Comparison of ENCODE assay signal across 8 mouse cellular contexts in the genomic region with DNA sequence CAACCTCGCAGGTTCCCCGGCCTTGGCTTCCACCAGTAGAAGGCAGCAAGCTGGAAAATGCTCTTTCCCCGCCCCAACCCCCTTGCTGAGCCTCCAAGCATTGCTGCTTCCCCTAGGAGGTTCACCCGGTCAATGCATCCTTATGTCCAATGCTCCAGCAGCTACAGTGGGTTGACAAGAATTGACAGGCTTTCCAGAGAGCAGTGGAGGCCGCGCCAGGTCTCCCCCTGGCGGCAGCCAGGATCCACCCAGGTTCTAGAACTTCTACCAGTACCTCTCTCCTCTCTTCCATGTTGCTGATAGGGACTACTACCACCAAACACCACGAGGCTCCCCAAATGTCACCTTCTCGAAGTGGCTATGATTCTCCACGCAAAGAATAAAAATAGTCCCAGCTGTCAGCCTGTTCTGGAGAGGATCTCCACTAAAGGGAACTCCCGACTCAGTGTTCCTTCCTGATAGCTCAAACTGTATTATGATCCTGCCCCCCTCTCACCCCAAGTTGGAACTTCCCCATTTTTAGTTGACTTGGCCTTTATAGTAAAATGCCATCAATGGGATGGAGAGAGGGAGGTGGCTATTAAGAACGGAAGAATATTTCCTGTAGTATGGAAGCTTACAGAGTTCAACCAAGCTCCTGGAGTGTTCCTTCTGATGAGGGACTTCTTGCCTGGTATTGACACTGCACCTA. TPM values are rescaled to one million over a fixed set of nuclear protein-coding genes. Genes with fewer than 3 reads are reported as not detected.
DNase-seq lines count a peak whose midpoint lies in the region; ATAC-seq and TF ChIP-seq lines count a peak whose summit lies in the region.

No protein-coding gene starts in this region.

- no peaks in the 10 kb centered on the region for H3K9me3 ChIP-seq in lung, postnatal 0 days (ENCODE audit: low read length)

- intact Hi-C loops in gastrocnemius, adult 2 months (cut with DNase I): no loop called here

- no peak overlapping the region for H3K9ac ChIP-seq in lung, postnatal 0 days (replicated peaks; ENCODE audit: low read depth)

- no peak overlapping the region for H3K27ac ChIP-seq in gastrocnemius, adult 2 months
- H3K27ac ChIP-seq in lung, postnatal 0 days (ENCODE audit: low read length): no peak overlapping the region

- ATAC-seq in common myeloid progenitor, adult 5-6 weeks (replicated peaks; ENCODE audit: low read depth, poor library complexity, severe bottlenecking): peak; percentile 73
- ATAC-seq in lung, postnatal 0 days: no peak

- no peaks in the 10 kb centered on the region for H3K36me3 ChIP-seq in lung, postnatal 0 days (ENCODE audit: insufficient read depth, low read length)

- no peak overlapping the region for H3K4me3 ChIP-seq in gastrocnemius, adult 2 months
- no peak overlapping the region for H3K4me3 ChIP-seq in lung, postnatal 0 days (ENCODE audit: low read depth, low read length)

- H3K27me3 ChIP-seq in lung, postnatal 0 days (replicated peaks; ENCODE audit: insufficient read depth, low read length): no peaks in the 10 kb centered on the region

- no peaks in the 10 kb centered on the region for H3K4me1 ChIP-seq in lung, postnatal 0 days (ENCODE audit: insufficient read depth, low read depth, low read length)

- 35% methylated on average over 12 of the region's 12 CpGs for WGBS in lung, postnatal 0 days

- TF ChIP-seq EP300 in lung, postnatal 0 days (IDR thresholded peaks at IDR 0.05): no peak

- H3K4me2 ChIP-seq in lung, postnatal 0 days (replicated peaks; ENCODE audit: low read depth, low read length): no peak overlapping the region

- TF ChIP-seq CTCF in gastrocnemius, adult 2 months (IDR thresholded peaks at IDR 0.05): peak; percentile 54
- TF ChIP-seq CTCF in lung, postnatal 0 days (IDR thresholded peaks at IDR 0.05): peak; percentile 63

- no peak for DNase-seq in gastrocnemius, adult 2 months
- DNase-seq in gastrocnemius, adult 8-10 months (ENCODE audit: low spot score in 2 of 2): no peak
- DNase-seq in right cerebral cortex, postnatal 14 days: peak; percentile 11
- DNase-seq in right cerebral cortex, postnatal 25 days: no peak
- DNase-seq in lung, postnatal 0 days (ENCODE audit: low spot score): peak; percentile 22
- no peak for DNase-seq in ovary, adult 18-20 months (ENCODE audit: low spot score)
- DNase-seq in gastrocnemius, postnatal 25 days: no peak

RNA-seq across cellular contexts. Expression of gene Cacul1, which starts 30.8 kb away (rescaled TPM):
- 10 to 100 TPM; 34.7 to 36.1 TPM for total RNA-seq in gastrocnemius, adult 2 months (2021)
- 10 to 100 TPM; 31.3 to 34.7 (median 32.7) TPM for total RNA-seq in gastrocnemius, adult 8-10 months (2022)
- total RNA-seq in common myeloid progenitor, adult 5-6 weeks (2017): 37.3 and 42.7 TPM in 2 replicates
- polyA plus RNA-seq in lung, postnatal 0 days (2015; fragmentation: Nextera tagmentation; extraction: Ambion mirVana): 12.0 and 12.5 TPM in 2 replicates
- total RNA-seq in gastrocnemius, postnatal 25 days (2021): 10 to 100 TPM; 29.8 to 29.9 TPM

Comparison
In these comparisons a context has a peak if more than half of its experiments do, and no peak if none do; other contexts are left out.
1. DNase-seq: peak in right cerebral cortex, postnatal 14 days (single experiment) and lung, postnatal 0 days (single experiment); none in gastrocnemius, adult 2 months (single experiment), gastrocnemius, adult 8-10 months (0 of 2), right cerebral cortex, postnatal 25 days (single experiment), ovary, adult 18-20 months (single experiment) and gastrocnemius, postnatal 25 days (single experiment).